Mouse (Mus musculus) hindbrain, postnatal 0 days (tissue): ENCODE data around the gene Defa17. TPM values are rescaled to one million over a fixed set of nuclear protein-coding genes. Genes with fewer than 3 reads are reported as not detected.
"Not testable (repeated sequence)": the region's sequence is repeated elsewhere in the genome, so short reads cannot be mapped to it uniquely, and the experiment has no call there.

Experiments used
- ATAC-seq: fragments of 200-750 bp; cut with Nextera tagmentation; 2 replicates; pipeline ENCODE4 v1.8.0; 2017; ENCODE audit warnings: mild to moderate bottlenecking, moderate TSS enrichment, moderate library complexity
- DNase-seq: peaks from one replicate; pipeline ENCODE4 v3.0.0-alpha.2; 2015; ENCODE audit warnings: low spot score
- H3K27ac ChIP-seq: fragments of 300-500 bp; sonication (generic); 2 replicates; pipeline ENCODE4 v1.5.1; 2014; ENCODE audit warnings: mild to moderate bottlenecking
- H3K27me3 ChIP-seq: fragments of 300-500 bp; sonication (generic); 2 replicates; pipeline ENCODE4 v1.6.1; 2014; ENCODE audit warnings: low read length, mixed read lengths; ENCODE audit not compliant: insufficient read depth
- H3K36me3 ChIP-seq: fragments of 300-500 bp; sonication (generic); 2 replicates; pipeline ENCODE4 v1.6.1; 2014; ENCODE audit warnings: low read length, mixed read lengths; ENCODE audit not compliant: insufficient read depth
- H3K4me1 ChIP-seq: fragments of 300-500 bp; sonication (generic); 2 replicates; pipeline ENCODE4 v1.6.1; 2014; ENCODE audit warnings: antibody characterized with exemption, low read length, mixed read lengths; ENCODE audit not compliant: insufficient read depth
- H3K4me2 ChIP-seq: fragments of 300-500 bp; sonication (generic); 2 replicates; pipeline ENCODE4 v1.6.1; 2014; ENCODE audit warnings: low read depth, mild to moderate bottlenecking, low read length, moderate library complexity, mixed read lengths
- H3K4me3 ChIP-seq: fragments of 300-500 bp; sonication (generic); 2 replicates; pipeline ENCODE4 v1.5.1; 2014; ENCODE audit warnings: low read length
- H3K9ac ChIP-seq: fragments of 300-500 bp; sonication (generic); replicated peaks from 2 replicates; pipeline ENCODE4 v1.6.1; 2014; ENCODE audit warnings: mild to moderate bottlenecking, low read length, moderate library complexity, mixed read lengths
- H3K9me3 ChIP-seq: fragments of 300-500 bp; sonication (generic); 2 replicates; pipeline ENCODE4 v1.6.1; 2016; ENCODE audit warnings: low read length, mixed read lengths
- WGBS: fragments of 180-500 bp; shearing (Covaris S2); extraction: QIAGEN DNeasy Blood & Tissue Kit; methylation state at CpG from one replicate; pipeline ENCODE4 v1.1.7; 2014; 5-methylcytosine and 5-hydroxymethylcytosine counted together
- polyA plus RNA-seq: library from polyadenylated mRNA; unstranded; fragments of >200 nt; fragmentation: Nextera tagmentation; extraction: Ambion mirVana; gene quantifications from 2 replicates; pipeline ENCODE4 v1.2.1, GENCODE M21; 2015
- total RNA-seq: library from RNA; depleted of rRNA; stranded (reverse); fragments of >200 nt; gene quantifications from 2 replicates; pipeline ENCODE4 v1.2.3, GENCODE M21; 2014; rRNA removed

Defa17 gene
- total RNA-seq (not detected in 2 replicates), polyA plus RNA-seq (not detected in 2 replicates)

GRCm38 (mm10) chr8:21655480-21655879 lies at the start of gene Defa17:
Gene Defa17 (plus strand): TSS chr8:21655780.
- ATAC-seq, H3K36me3 ChIP-seq, H3K4me3 ChIP-seq, H3K4me1 ChIP-seq, DNase-seq, H3K27me3 ChIP-seq, H3K4me2 ChIP-seq, H3K9ac ChIP-seq, H3K9me3 ChIP-seq, H3K27ac ChIP-seq: not testable (repeated sequence)
- WGBS, result no CpG with 5 or more reads among the region's 2 CpGs

GRCm38 (mm10) chr8:21617883-21618282 lies 37.7 kb upstream of the Defa17 start, which contains the start of gene Defa26:
Gene Defa26 (plus strand): TSS chr8:21618183.
- no CpG with 5 or more reads among the region's 1 CpGs for WGBS
- H3K4me3 ChIP-seq, H3K9ac ChIP-seq, H3K9me3 ChIP-seq, H3K27ac ChIP-seq, DNase-seq, H3K27me3 ChIP-seq, H3K4me1 ChIP-seq, ATAC-seq, H3K4me2 ChIP-seq, H3K36me3 ChIP-seq: not testable (repeated sequence)

- H3K27me3 ChIP-seq, H3K4me2 ChIP-seq, H3K9ac ChIP-seq, DNase-seq, H3K27ac ChIP-seq, H3K36me3 ChIP-seq, ATAC-seq, H3K4me3 ChIP-seq, H3K9me3 ChIP-seq, H3K4me1 ChIP-seq: not testable (repeated sequence)
- no CpG with 5 or more reads among the region's 1 CpGs for WGBS
Observed at GRCm38 (mm10) chr8:21665497-21665896, 9.9 kb downstream of the Defa17 start, which contains the start of gene Defa34. Gene Defa34 (plus strand): TSS chr8:21665797.

GRCm38 (mm10) chr8:21703545-21703944 lies 48.0 kb downstream of the Defa17 start, which contains the start of gene AY761184:
Gene AY761184 (minus strand): TSS chr8:21703645.
- H3K27ac ChIP-seq, H3K4me2 ChIP-seq, H3K4me3 ChIP-seq, DNase-seq, H3K36me3 ChIP-seq, H3K27me3 ChIP-seq, H3K9me3 ChIP-seq, H3K9ac ChIP-seq, H3K4me1 ChIP-seq, ATAC-seq: not testable (repeated sequence)
- 76% methylated on average over 2 of the region's 2 CpGs for WGBS

Other genes with a start within 250 kb of the Defa17 start
- gene Defa36, start 228.4 kb upstream of the Defa17 start, total RNA-seq, result not detected in 2 replicates
- gene Defa36, start 228.4 kb upstream of the Defa17 start, polyA plus RNA-seq, result not detected in 2 replicates
- not detected in 2 replicates for gene Gm7849, start 199.2 kb upstream of the Defa17 start, total RNA-seq
- not detected in 2 replicates for gene Gm7849, start 199.2 kb upstream of the Defa17 start, polyA plus RNA-seq
- gene Defa20, start 146.5 kb upstream of the Defa17 start, total RNA-seq, result not detected in 2 replicates
- not detected in 2 replicates for gene Defa20, start 146.5 kb upstream of the Defa17 start, polyA plus RNA-seq
- gene Defa32, start 126.7 kb upstream of the Defa17 start, total RNA-seq, result not detected in 2 replicates
- gene Defa32, start 126.7 kb upstream of the Defa17 start, polyA plus RNA-seq, result not detected in 2 replicates
- not detected in 2 replicates for gene Defa37, start 90.4 kb upstream of the Defa17 start, total RNA-seq
- not detected in 2 replicates for gene Defa37, start 90.4 kb upstream of the Defa17 start, polyA plus RNA-seq
- gene Defa28, start 72.8 kb upstream of the Defa17 start, total RNA-seq, result not detected in 2 replicates
- not detected in 2 replicates for gene Defa28, start 72.8 kb upstream of the Defa17 start, polyA plus RNA-seq
- not detected in 2 replicates for gene Gm7861, start 61.3 kb upstream of the Defa17 start, total RNA-seq
- gene Gm7861, start 61.3 kb upstream of the Defa17 start, polyA plus RNA-seq, result not detected in 2 replicates
- not detected in 2 replicates for gene Defa26, start 37.6 kb upstream of the Defa17 start, total RNA-seq
- not detected in 2 replicates for gene Defa26, start 37.6 kb upstream of the Defa17 start, polyA plus RNA-seq
- not detected in 2 replicates for gene Defa34, start 10.0 kb downstream of the Defa17 start, total RNA-seq
- gene Defa34, start 10.0 kb downstream of the Defa17 start, polyA plus RNA-seq, result not detected in 2 replicates
- not detected in 2 replicates for gene AY761184, start 47.9 kb downstream of the Defa17 start, total RNA-seq
- gene AY761184, start 47.9 kb downstream of the Defa17 start, polyA plus RNA-seq, result not detected in 2 replicates
- not detected in 2 replicates for gene Defa24, start 78.7 kb downstream of the Defa17 start, total RNA-seq
- not detected in 2 replicates for gene Defa24, start 78.7 kb downstream of the Defa17 start, polyA plus RNA-seq
- gene Defb50, start 167.8 kb downstream of the Defa17 start, total RNA-seq, result not detected in 2 replicates
- not detected in 2 replicates for gene Defb50, start 167.8 kb downstream of the Defa17 start, polyA plus RNA-seq
- not detected in 2 replicates for gene Defb2, start 184.1 kb downstream of the Defa17 start, total RNA-seq
- gene Defb2, start 184.1 kb downstream of the Defa17 start, polyA plus RNA-seq, result not detected in 2 replicates
- gene Defb10, start 203.1 kb downstream of the Defa17 start, total RNA-seq, result not detected in 2 replicates
- 0.82 and 1.3 TPM in 2 replicates for gene Defb10, start 203.1 kb downstream of the Defa17 start, polyA plus RNA-seq
- gene Defb9, start 229.6 kb downstream of the Defa17 start, total RNA-seq, result not detected in 2 replicates
- gene Defb9, start 229.6 kb downstream of the Defa17 start, polyA plus RNA-seq, result 4.3 and 5.8 TPM in 2 replicates